Mouse (Mus musculus): Measurements from ENCODE around the gene Vmn1r55. TPM values are rescaled to one million over a fixed set of nuclear protein-coding genes. Genes with fewer than 3 reads are reported as not detected.

Gene Vmn1r55
- not detected in 2 replicates for polyA plus RNA-seq (2012; rRNA removed; ENCODE audit: low replicate concordance)

GRCm38 (mm10) chr7:5149570-5149969 lies at the start of gene Vmn1r55:
Gene Vmn1r55 (minus strand): TSS chr7:5149670.

GRCm38 (mm10) chr7:5196647-5197046 lies 47.2 kb upstream of the Vmn1r55 start, which contains the start of gene Vmn1r56:
Gene Vmn1r56 (minus strand): TSS chr7:5196747.

GRCm38 (mm10) chr7:5125549-5126406 lies 23.7 kb downstream of the Vmn1r55 start, which contains the start of gene Rasl2-9:
Gene Rasl2-9 (minus strand): TSS chr7:5125950.

GRCm38 (mm10) chr7:5116850-5117249 lies 32.6 kb downstream of the Vmn1r55 start, which contains the start of gene Rfpl4:
Gene Rfpl4 (minus strand): TSS chr7:5116950.

GRCm38 (mm10) chr7:5080010-5080751 lies 69.3 kb downstream of the Vmn1r55 start, which contains the start of gene Epn1:
Gene Epn1 (plus strand): TSS chr7:5080235.

Other genes starting within 250 kb of the Vmn1r55 start
- not detected in 2 replicates for gene Gm36210, start 243.2 kb downstream of the Vmn1r55 start, polyA plus RNA-seq (2012; rRNA removed; ENCODE audit: low replicate concordance)
- 26.2 and 34.2 TPM in 2 replicates for gene Zfp628, start 234.5 kb downstream of the Vmn1r55 start, polyA plus RNA-seq (2012; rRNA removed; ENCODE audit: low replicate concordance)
- 8.4 and 8.7 TPM in 2 replicates for gene Nat14, start 227.6 kb downstream of the Vmn1r55 start, polyA plus RNA-seq (2012; rRNA removed; ENCODE audit: low replicate concordance)
- gene Ssc5d, start 223.9 kb downstream of the Vmn1r55 start, polyA plus RNA-seq (2012; rRNA removed; ENCODE audit: low replicate concordance): 2.7 and 4.6 TPM in 2 replicates
- gene Sbk2, start 185.3 kb downstream of the Vmn1r55 start, polyA plus RNA-seq (2012; rRNA removed; ENCODE audit: low replicate concordance): not detected in 2 replicates
- 0.02 TPM in 1 of 2 replicates, not detected in the other for gene Sbk3, start 178.5 kb downstream of the Vmn1r55 start, polyA plus RNA-seq (2012; rRNA removed; ENCODE audit: low replicate concordance)
- 39.0 and 47.9 TPM in 2 replicates for gene Zfp579, start 153.5 kb downstream of the Vmn1r55 start, polyA plus RNA-seq (2012; rRNA removed; ENCODE audit: low replicate concordance)
- 46.4 and 57.1 TPM in 2 replicates for gene Zfp524, start 135.3 kb downstream of the Vmn1r55 start, polyA plus RNA-seq (2012; rRNA removed; ENCODE audit: low replicate concordance)
- gene Fiz1, start 135.0 kb downstream of the Vmn1r55 start, polyA plus RNA-seq (2012; rRNA removed; ENCODE audit: low replicate concordance): 24.9 and 25.9 TPM in 2 replicates
- not detected in 2 replicates for gene Gm44973, start 134.2 kb downstream of the Vmn1r55 start, polyA plus RNA-seq (2012; rRNA removed; ENCODE audit: low replicate concordance)
- gene Zfp865, start 129.3 kb downstream of the Vmn1r55 start, polyA plus RNA-seq (2012; rRNA removed; ENCODE audit: low replicate concordance): 29.9 and 32.6 TPM in 2 replicates
- gene Ccdc106, start 129.1 kb downstream of the Vmn1r55 start, polyA plus RNA-seq (2012; rRNA removed; ENCODE audit: low replicate concordance): 1.6 and 2.3 TPM in 2 replicates
- not detected in 2 replicates for gene 4632433K11Rik, start 115.6 kb downstream of the Vmn1r55 start, polyA plus RNA-seq (2012; rRNA removed; ENCODE audit: low replicate concordance)
- gene Zfp784, start 111.2 kb downstream of the Vmn1r55 start, polyA plus RNA-seq (2012; rRNA removed; ENCODE audit: low replicate concordance): 6.7 and 8.4 TPM in 2 replicates
- 18.1 and 22.7 TPM in 2 replicates for gene Zfp580, start 98.1 kb downstream of the Vmn1r55 start, polyA plus RNA-seq (2012; rRNA removed; ENCODE audit: low replicate concordance)
- gene U2af2, start 87.5 kb downstream of the Vmn1r55 start, polyA plus RNA-seq (2012; rRNA removed; ENCODE audit: low replicate concordance): 108 and 110 TPM in 2 replicates
- 442 and 660 TPM in 2 replicates for gene Epn1, start 69.4 kb downstream of the Vmn1r55 start, polyA plus RNA-seq (2012; rRNA removed; ENCODE audit: low replicate concordance)
- not detected in 2 replicates for gene Rfpl4, start 32.7 kb downstream of the Vmn1r55 start, polyA plus RNA-seq (2012; rRNA removed; ENCODE audit: low replicate concordance)
- gene Rasl2-9, start 23.7 kb downstream of the Vmn1r55 start, polyA plus RNA-seq (2012; rRNA removed; ENCODE audit: low replicate concordance): 0.21 and 0.47 TPM in 2 replicates
- not detected in 2 replicates for gene Vmn1r56, start 47.1 kb upstream of the Vmn1r55 start, polyA plus RNA-seq (2012; rRNA removed; ENCODE audit: low replicate concordance)
- not detected in 2 replicates for gene Vmn1r57, start 68.8 kb upstream of the Vmn1r55 start, polyA plus RNA-seq (2012; rRNA removed; ENCODE audit: low replicate concordance)
- gene Gm5065, start 200.9 kb upstream of the Vmn1r55 start, polyA plus RNA-seq (2012; rRNA removed; ENCODE audit: low replicate concordance): not detected in 2 replicates
- gene Nlrp2, start 201.4 kb upstream of the Vmn1r55 start, polyA plus RNA-seq (2012; rRNA removed; ENCODE audit: low replicate concordance): not detected in 2 replicates